Mouse (Mus musculus) myocyte (in vitro differentiated cells): ENCODE measurements around the gene Nkain2.

ENCODE experiments used
- E2F4 ChIP-seq: IDR thresholded peaks from one replicate; pipeline ENCODE4 v1.6.1; 2011; ENCODE audit warnings: mild to moderate bottlenecking, control low read depth, moderate library complexity; ENCODE audit not compliant: insufficient read depth
- MAX ChIP-seq: IDR thresholded peaks from one replicate; pipeline ENCODE4 v1.6.1; 2011; ENCODE audit warnings: low read depth, mild to moderate bottlenecking, control low read depth
- MYOD1 ChIP-seq, 3 experiments: IDR thresholded peaks; one replicate each; pipeline ENCODE4 v1.6.1; 2011; ENCODE audit warnings: control low read depth in 2 of 3, low read depth in 2 of 3, mild to moderate bottlenecking in 2 of 3, moderate library complexity in 1 of 3; ENCODE audit not compliant: insufficient read length in 2 of 3, control insufficient read depth in 1 of 3
- MYOG ChIP-seq, 3 experiments: IDR thresholded peaks; one replicate each; pipeline ENCODE4 v1.6.1; 2011; ENCODE audit warnings: control low read depth in 2 of 3, low read depth in 2 of 3, mild to moderate bottlenecking in 2 of 3; ENCODE audit not compliant: insufficient read length in 2 of 3, control insufficient read depth in 1 of 3, insufficient read depth in 1 of 3
- POLR2A ChIP-seq: IDR thresholded peaks from one replicate; pipeline ENCODE4 v1.6.1; 2011; ENCODE audit warnings: low read depth, mild to moderate bottlenecking, control low read depth, moderate library complexity; ENCODE audit not compliant: insufficient read length
- USF1 ChIP-seq: IDR thresholded peaks from one replicate; pipeline ENCODE4 v1.6.1; 2011; ENCODE audit warnings: low read depth, mild to moderate bottlenecking, control low read depth, moderate library complexity

GRCm38 (mm10) chr10:32018385-32018784 lies 871.9 kb downstream of the Nkain2 start:
- no peak for TF ChIP-seq USF1
- no peak for TF ChIP-seq POLR2A
- TF ChIP-seq MYOD1 (IDR thresholded peaks at IDR 0.05; ENCODE audit: control insufficient read depth in 1 of 3, insufficient read length in 2 of 3, low read depth in 2 of 3): no peak
- no peak for TF ChIP-seq MYOG (IDR thresholded peaks at IDR 0.05; ENCODE audit: control insufficient read depth in 1 of 3, insufficient read depth in 1 of 3, insufficient read length in 2 of 3, low read depth in 2 of 3)
- TF ChIP-seq MAX: no peak
- no peak for TF ChIP-seq E2F4
